Mouse (Mus musculus) kidney, embryonic 14.5 days (tissue): Measurements from ENCODE around the gene Dyrk3. TPM values are rescaled to one million over a fixed set of nuclear protein-coding genes. Genes with fewer than 3 reads are reported as not detected.

ENCODE experiments used
- ATAC-seq: fragments of 200-750 bp; cut with Nextera tagmentation; 2 replicates; pipeline ENCODE4 v1.8.0; 2017; ENCODE audit warnings: moderate number of reproducible peaks, mild to moderate bottlenecking, moderate TSS enrichment, moderate library complexity; ENCODE audit not compliant: low FRiP score, low TSS enrichment
- H3K27ac ChIP-seq: fragments of 300-500 bp; sonication (generic); 2 replicates; pipeline ENCODE4 v1.5.1; 2014; ENCODE audit warnings: low read depth, mild to moderate bottlenecking, low read length, moderate library complexity, mixed read lengths
- H3K27me3 ChIP-seq: fragments of 300-500 bp; sonication (generic); 2 replicates; pipeline ENCODE4 v1.6.1; 2014; ENCODE audit warnings: mild to moderate bottlenecking, low read length; ENCODE audit not compliant: control insufficient read depth, insufficient read depth
- H3K36me3 ChIP-seq: fragments of 300-500 bp; sonication (generic); 2 replicates; pipeline ENCODE4 v1.6.1; 2014; ENCODE audit warnings: low read length, mixed read lengths; ENCODE audit not compliant: control insufficient read depth, insufficient read depth
- H3K4me1 ChIP-seq: fragments of 300-500 bp; sonication (generic); 2 replicates; pipeline ENCODE4 v1.6.1; 2014; ENCODE audit warnings: low read length, mixed read lengths; ENCODE audit not compliant: control insufficient read depth, insufficient read depth
- H3K4me2 ChIP-seq: fragments of 300-500 bp; sonication (generic); replicated peaks from 2 replicates; pipeline ENCODE4 v1.6.1; 2014; ENCODE audit warnings: low read depth, mild to moderate bottlenecking, low read length
- H3K4me3 ChIP-seq: fragments of 300-500 bp; sonication (generic); 2 replicates; pipeline ENCODE4 v1.5.1; 2014; ENCODE audit warnings: mild to moderate bottlenecking, low read length
- H3K9ac ChIP-seq: fragments of 300-500 bp; sonication (generic); 2 replicates; pipeline ENCODE4 v1.6.1; 2014; ENCODE audit warnings: low read depth, mild to moderate bottlenecking, low read length, moderate library complexity
- H3K9me3 ChIP-seq: fragments of 300-500 bp; sonication (generic); 2 replicates; pipeline ENCODE4 v1.6.1; 2016; ENCODE audit warnings: low read length; ENCODE audit not compliant: control insufficient read depth
- WGBS: fragments of 180-500 bp; shearing (Covaris S2); extraction: QIAGEN DNeasy Blood & Tissue Kit; methylation state at CpG from one replicate; pipeline ENCODE4 v1.1.7; 2014; 5-methylcytosine and 5-hydroxymethylcytosine counted together
- polyA plus RNA-seq: library from polyadenylated mRNA; unstranded; fragments of >200 nt; fragmentation: Nextera tagmentation; extraction: Ambion mirVana; gene quantifications from 2 replicates; pipeline ENCODE4 v1.2.1, GENCODE M21; 2014

Dyrk3 gene
- polyA plus RNA-seq, 1 experiment from 2014 or later, result 6.3 TPM

- Histone ChIP-seq H3K9ac (no peak overlapping the region), H3K27me3 (no peaks in the 10 kb centered on the region), H3K4me2 (no peak overlapping the region), H3K4me1 (no peaks in the 10 kb centered on the region), H3K9me3 (no peaks in the 10 kb centered on the region), H3K27ac (no peak overlapping the region), H3K36me3 (peaks cover 35% of the 10 kb centered on the region), H3K4me3 (no peak overlapping the region)
- 95% methylated on average over 7 of the region's 7 CpGs for WGBS
- no peak for ATAC-seq
Measured at GRCm38 (mm10) chr1:131180386-131180785, 42.2 kb upstream of the Dyrk3 start.

- Histone ChIP-seq H3K27ac (no peak overlapping the region), H3K4me2 (no peak overlapping the region), H3K36me3 (peaks cover 45% of the 10 kb centered on the region), H3K9ac (no peak overlapping the region), H3K4me3 (no peak overlapping the region), H3K4me1 (no peaks in the 10 kb centered on the region), H3K27me3 (no peaks in the 10 kb centered on the region), H3K9me3 (no peaks in the 10 kb centered on the region)
- WGBS, result 88% methylated on average over 5 of the region's 5 CpGs
- no peak for ATAC-seq
Measured at GRCm38 (mm10) chr1:131178083-131178482, 39.9 kb upstream of the Dyrk3 start.

GRCm38 (mm10) chr1:131177249-131177648, 39.1 kb upstream of the Dyrk3 start:
- Histone ChIP-seq H3K9ac (no peak overlapping the region), H3K4me2 (no peak overlapping the region), H3K27me3 (no peaks in the 10 kb centered on the region), H3K36me3 (peaks cover 50% of the 10 kb centered on the region), H3K4me3 (no peak overlapping the region), H3K4me1 (no peaks in the 10 kb centered on the region), H3K9me3 (no peaks in the 10 kb centered on the region), H3K27ac (no peak overlapping the region)
- 83% methylated on average over 4 of the region's 4 CpGs for WGBS
- no peak for ATAC-seq

- no peak overlapping the region for H3K27ac ChIP-seq
- H3K9me3 ChIP-seq, result no peaks in the 10 kb centered on the region
- WGBS, result 93% methylated on average over 8 of the region's 8 CpGs
- H3K4me1 ChIP-seq, result no peaks in the 10 kb centered on the region
- no peak overlapping the region for H3K4me3 ChIP-seq
- no peak overlapping the region for H3K4me2 ChIP-seq
- H3K27me3 ChIP-seq, result no peaks in the 10 kb centered on the region
- peaks cover 65% of the 10 kb centered on the region for H3K36me3 ChIP-seq
- ATAC-seq, result no peak
- H3K9ac ChIP-seq, result no peak overlapping the region
Measured at GRCm38 (mm10) chr1:131175819-131176218, 37.7 kb upstream of the Dyrk3 start.

GRCm38 (mm10) chr1:131175189-131175588, 37.0 kb upstream of the Dyrk3 start:
- WGBS, result 95% methylated on average over 1 of the region's 1 CpGs
- Histone ChIP-seq H3K4me2 (no peak overlapping the region), H3K4me1 (no peaks in the 10 kb centered on the region), H3K27ac (no peak overlapping the region), H3K27me3 (no peaks in the 10 kb centered on the region), H3K9me3 (no peaks in the 10 kb centered on the region), H3K36me3 (peaks cover 69% of the 10 kb centered on the region), H3K4me3 (no peak overlapping the region), H3K9ac (no peak overlapping the region)
- ATAC-seq, result no peak

- Histone ChIP-seq H3K9ac (no peak overlapping the region), H3K4me3 (no peak overlapping the region), H3K4me1 (no peaks in the 10 kb centered on the region), H3K36me3 (peaks cover 70% of the 10 kb centered on the region), H3K9me3 (no peaks in the 10 kb centered on the region), H3K27ac (no peak overlapping the region), H3K4me2 (no peak overlapping the region), H3K27me3 (no peaks in the 10 kb centered on the region)
- WGBS, result 61% methylated on average over 12 of the region's 12 CpGs
- ATAC-seq, result no peak
Measured at GRCm38 (mm10) chr1:131174299-131174861, 36.2 kb upstream of the Dyrk3 start.

- H3K4me2 ChIP-seq, result no peak overlapping the region
- 81% methylated on average over 6 of the region's 6 CpGs for WGBS
Measured at GRCm38 (mm10) chr1:131173809-131174208, 35.7 kb upstream of the Dyrk3 start.

GRCm38 (mm10) chr1:131173001-131173400, 34.9 kb upstream of the Dyrk3 start:
- Histone ChIP-seq H3K9me3 (no peaks in the 10 kb centered on the region), H3K27ac (no peak overlapping the region), H3K4me1 (no peaks in the 10 kb centered on the region), H3K36me3 (peaks cover 75% of the 10 kb centered on the region), H3K4me2 (no peak overlapping the region), H3K9ac (no peak overlapping the region), H3K27me3 (no peaks in the 10 kb centered on the region), H3K4me3 (no peak overlapping the region)
- 87% methylated on average over 7 of the region's 7 CpGs for WGBS
- ATAC-seq, result no peak

More at GRCm38 (mm10) chr1:131173809-131174208, 35.7 kb upstream of the Dyrk3 start:
- no peak overlapping the region for H3K27ac ChIP-seq
- no peaks in the 10 kb centered on the region for H3K9me3 ChIP-seq
- no peak overlapping the region for H3K4me3 ChIP-seq
- no peaks in the 10 kb centered on the region for H3K27me3 ChIP-seq
- ATAC-seq, result no peak
- no peak overlapping the region for H3K9ac ChIP-seq
- no peaks in the 10 kb centered on the region for H3K4me1 ChIP-seq
- H3K36me3 ChIP-seq, result peaks cover 72% of the 10 kb centered on the region

GRCm38 (mm10) chr1:131167612-131168011, 29.5 kb upstream of the Dyrk3 start:
- no peak overlapping the region for H3K9ac ChIP-seq
- H3K36me3 ChIP-seq, result peaks cover 91% of the 10 kb centered on the region
- no peaks in the 10 kb centered on the region for H3K9me3 ChIP-seq
- no peak overlapping the region for H3K27ac ChIP-seq
- H3K4me3 ChIP-seq, result no peak overlapping the region
- no peak for ATAC-seq
- 94% methylated on average over 10 of the region's 10 CpGs for WGBS
- H3K4me2 ChIP-seq, result no peak overlapping the region
- H3K4me1 ChIP-seq, result no peaks in the 10 kb centered on the region
- no peaks in the 10 kb centered on the region for H3K27me3 ChIP-seq
